Mouse (Mus musculus) adrenal gland, adult 18-20 months (tissue): ENCODE data around the gene Tlk1. TPM values are rescaled to one million over a fixed set of nuclear protein-coding genes. Genes with fewer than 3 reads are reported as not detected.
A peak's percentile ranks its signal among the peaks of the same experiment; 100 is the strongest.

Experiments used
- DNase-seq, 2 experiments: peaks; one replicate each; pipeline ENCODE4 v3.0.0; 2021 to 2022; ENCODE audit warnings: low spot score in 2 of 2
- long read RNA-seq, 2 experiments: library from polyadenylated mRNA; stranded (forward); transcript quantifications; one replicate each; pipeline ENCODE4 v2.0.0; 2021
- total RNA-seq, 2 experiments: library from RNA; stranded (reverse); gene quantifications; 1 replicate in 1 of 2; 2 replicates in 1 of 2; pipeline ENCODE4 v1.2.3; 2021

Tlk1 gene
- 10 to 100 TPM; 37.6 to 52.5 TPM for total RNA-seq
- long read RNA-seq, experiment 1, full-length matches to known transcripts: 24 of 38 reads
- long read RNA-seq, experiment 1, partial matches to known transcripts: 3 of 38 reads
- long read RNA-seq, experiment 1, other reads (novel, unspliced or antisense): 11 of 38 reads
- long read RNA-seq, experiment 2, full-length matches to known transcripts: 60 of 97 reads
- long read RNA-seq, experiment 2, partial matches to known transcripts: 20 of 97 reads
- long read RNA-seq, experiment 2, other reads (novel, unspliced or antisense): 17 of 97 reads

- DNase-seq: peak; percentile 76 to 82
Observed at GRCm38 (mm10) chr2:70825371-70826051, at the start of gene Tlk1. Gene Tlk1, minus strand, starts transcription at chr2:70825728.

GRCm38 (mm10) chr2:70875129-70875528 is 49.6 kb upstream of the Tlk1 start:
- DNase-seq: no peak

- no peak for DNase-seq
Observed at GRCm38 (mm10) chr2:70873168-70873567, 47.6 kb upstream of the Tlk1 start.

GRCm38 (mm10) chr2:70871466-70872022 is 46.0 kb upstream of the Tlk1 start:
- DNase-seq: no peak

GRCm38 (mm10) chr2:70870819-70871218 is 45.3 kb upstream of the Tlk1 start:
- DNase-seq: no peak

GRCm38 (mm10) chr2:70869116-70869515 is 43.6 kb upstream of the Tlk1 start:
- no peak for DNase-seq

- no peak for DNase-seq
Observed at GRCm38 (mm10) chr2:70867231-70867630, 41.7 kb upstream of the Tlk1 start.

GRCm38 (mm10) chr2:70862881-70863280 is 37.4 kb upstream of the Tlk1 start:
- DNase-seq: no peak

GRCm38 (mm10) chr2:70859740-70860139 is 34.2 kb upstream of the Tlk1 start:
- no peak for DNase-seq

GRCm38 (mm10) chr2:70856971-70857370 is 31.4 kb upstream of the Tlk1 start:
- DNase-seq: no peak

GRCm38 (mm10) chr2:70854231-70854888 is 28.8 kb upstream of the Tlk1 start:
- DNase-seq: no peak

- DNase-seq: no peak
Observed at GRCm38 (mm10) chr2:70853329-70853728, 27.8 kb upstream of the Tlk1 start.

GRCm38 (mm10) chr2:70852796-70853221 is 27.3 kb upstream of the Tlk1 start:
- no peak for DNase-seq

GRCm38 (mm10) chr2:70852186-70852795 is 26.8 kb upstream of the Tlk1 start:
- DNase-seq: no peak

- no peak for DNase-seq
Observed at GRCm38 (mm10) chr2:70845871-70846270, 20.3 kb upstream of the Tlk1 start.

GRCm38 (mm10) chr2:70844694-70845395 is 19.3 kb upstream of the Tlk1 start:
- no peak for DNase-seq

GRCm38 (mm10) chr2:70842049-70842618 is 16.6 kb upstream of the Tlk1 start:
- DNase-seq: peak; percentile 30 to 49

- DNase-seq: no peak
Observed at GRCm38 (mm10) chr2:70838536-70839216, 13.1 kb upstream of the Tlk1 start.

- no peak for DNase-seq
Observed at GRCm38 (mm10) chr2:70836306-70836651, 10.8 kb upstream of the Tlk1 start.
